Mouse (Mus musculus): ENCODE results near the gene Sult6b2. TPM values are rescaled to one million over a fixed set of nuclear protein-coding genes. Genes with fewer than 3 reads are reported as not detected.

Sult6b2 gene
- polyA plus RNA-seq, 1 experiment from 2014 or later, result not detected

DNA sequence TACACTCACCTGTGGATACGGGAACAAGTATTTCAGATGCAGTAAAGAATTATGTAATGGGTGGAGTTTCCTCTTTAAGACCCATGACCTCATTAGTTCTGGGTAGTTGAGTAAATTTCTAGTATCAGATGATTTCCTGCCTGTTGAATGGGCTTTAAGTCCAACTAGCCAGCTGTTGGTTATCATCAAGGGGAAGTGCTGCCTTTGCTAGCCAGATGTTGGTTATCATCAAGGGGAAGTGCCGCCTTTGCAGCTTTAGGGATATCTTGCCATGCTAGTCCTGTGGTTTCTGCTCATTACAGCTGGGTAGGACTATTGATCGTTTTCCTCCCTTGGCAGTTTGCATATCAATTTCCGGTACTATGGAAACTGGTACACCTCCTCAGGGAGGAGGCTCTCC, 2.0 kb upstream of the Sult6b2 start:
- WGBS, result 86% methylated on average over 4 of the region's 4 CpGs
- H3K9me3 ChIP-seq (replicated peaks), result no peaks in the 10 kb centered on the region
- no peak for ATAC-seq (ENCODE audit: low FRiP score)

DNA sequence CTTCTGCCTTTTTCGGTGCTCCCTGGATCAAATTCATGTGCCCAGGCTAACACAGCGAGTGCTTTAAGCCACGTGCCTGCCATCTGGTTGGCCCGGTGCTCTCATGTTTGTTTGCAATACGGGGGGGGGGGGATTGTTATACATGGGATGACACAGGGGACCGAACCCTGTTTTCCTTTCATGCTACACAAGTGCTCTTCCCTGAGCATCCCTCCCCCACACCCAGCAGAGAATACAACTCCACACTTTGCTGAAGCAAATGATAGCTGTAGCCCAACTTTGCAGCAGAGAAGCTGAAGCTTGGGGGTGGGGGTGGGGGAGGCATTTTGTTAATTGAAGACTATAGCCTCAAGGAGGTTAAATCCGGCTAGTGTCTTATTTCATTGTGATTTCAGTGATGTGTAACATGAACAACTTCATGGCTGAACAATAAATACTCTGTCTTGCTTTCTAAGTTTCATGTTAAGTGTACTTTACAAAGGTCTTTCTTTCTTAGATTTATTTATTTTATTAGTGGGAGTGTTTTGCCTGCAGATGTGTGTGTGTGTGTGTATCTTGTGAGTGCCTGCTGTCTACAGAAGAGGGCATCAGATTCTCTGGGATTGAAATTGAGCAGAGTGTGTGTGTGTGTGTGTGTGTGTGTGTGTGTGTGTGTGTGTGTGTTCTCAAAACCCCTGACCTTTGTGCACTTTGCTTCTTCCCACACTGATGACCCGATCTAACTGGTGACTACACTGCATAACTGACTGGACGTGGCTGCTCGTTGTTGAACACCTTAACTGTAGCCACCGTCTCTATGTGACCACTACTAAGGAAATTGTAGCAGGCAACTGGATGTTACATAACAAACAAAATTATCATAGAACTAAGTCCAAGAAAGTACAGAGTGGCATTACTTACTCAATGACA, 1.4 kb downstream of the Sult6b2 start:
- H3K4me2 ChIP-seq (replicated peaks), result no peak overlapping the region
- no peak overlapping the region for H3K27ac ChIP-seq
- 54% methylated on average over 11 of the region's 11 CpGs for WGBS
- H3K4me3 ChIP-seq, result no peak overlapping the region
- peaks cover 5% of the 10 kb centered on the region; the same call in 1 of the 2 replicates for H3K4me1 ChIP-seq
- ATAC-seq (ENCODE audit: low FRiP score), result no peak
- no peaks in the 10 kb centered on the region for H3K36me3 ChIP-seq
- H3K9me3 ChIP-seq (replicated peaks), result no peaks in the 10 kb centered on the region
- no peaks in the 10 kb centered on the region for H3K27me3 ChIP-seq
- no peak overlapping the region for H3K9ac ChIP-seq

More for the DNA sequence above, 2.0 kb upstream of the Sult6b2 start:
- no peak overlapping the region for H3K9ac ChIP-seq
- H3K27me3 ChIP-seq, result no peaks in the 10 kb centered on the region
- no peak overlapping the region for H3K4me2 ChIP-seq (replicated peaks)
- no peak overlapping the region for H3K4me3 ChIP-seq
- H3K27ac ChIP-seq, result no peak overlapping the region
- no peaks in the 10 kb centered on the region for H3K36me3 ChIP-seq
- peaks cover 5% of the 10 kb centered on the region; the same call in 1 of the 2 replicates for H3K4me1 ChIP-seq

DNA sequence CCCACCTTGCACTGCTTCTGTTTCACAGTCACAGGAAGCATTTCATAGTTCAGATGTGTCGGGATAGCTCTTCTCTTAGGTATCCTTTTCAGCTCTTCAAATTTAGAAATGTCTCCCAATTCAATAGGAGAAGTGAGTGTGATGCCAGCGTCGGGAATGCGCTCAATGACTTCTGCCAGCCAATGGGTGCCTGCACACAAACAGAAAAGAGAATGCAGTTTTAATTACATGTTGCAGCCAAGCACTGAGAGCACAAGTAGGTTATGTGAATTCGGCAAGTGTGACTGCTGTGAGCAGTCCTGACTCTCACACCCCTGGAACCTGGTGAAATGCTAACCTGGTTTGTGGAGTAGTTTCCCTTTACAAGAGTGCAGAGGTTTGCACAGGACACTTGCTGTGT, 2.6 kb downstream of the Sult6b2 start:
- no peak overlapping the region for H3K27ac ChIP-seq
- H3K36me3 ChIP-seq, result no peaks in the 10 kb centered on the region
- H3K4me2 ChIP-seq (replicated peaks), result no peak overlapping the region
- 86% methylated on average over 5 of the region's 5 CpGs for WGBS
- no peak overlapping the region for H3K9ac ChIP-seq
- H3K4me3 ChIP-seq, result no peak overlapping the region
- H3K27me3 ChIP-seq, result no peaks in the 10 kb centered on the region
- ATAC-seq (ENCODE audit: low FRiP score), result no peak
- H3K4me1 ChIP-seq, result peaks cover 5% of the 10 kb centered on the region; the same call in 1 of the 2 replicates
- no peaks in the 10 kb centered on the region for H3K9me3 ChIP-seq (replicated peaks)

DNA sequence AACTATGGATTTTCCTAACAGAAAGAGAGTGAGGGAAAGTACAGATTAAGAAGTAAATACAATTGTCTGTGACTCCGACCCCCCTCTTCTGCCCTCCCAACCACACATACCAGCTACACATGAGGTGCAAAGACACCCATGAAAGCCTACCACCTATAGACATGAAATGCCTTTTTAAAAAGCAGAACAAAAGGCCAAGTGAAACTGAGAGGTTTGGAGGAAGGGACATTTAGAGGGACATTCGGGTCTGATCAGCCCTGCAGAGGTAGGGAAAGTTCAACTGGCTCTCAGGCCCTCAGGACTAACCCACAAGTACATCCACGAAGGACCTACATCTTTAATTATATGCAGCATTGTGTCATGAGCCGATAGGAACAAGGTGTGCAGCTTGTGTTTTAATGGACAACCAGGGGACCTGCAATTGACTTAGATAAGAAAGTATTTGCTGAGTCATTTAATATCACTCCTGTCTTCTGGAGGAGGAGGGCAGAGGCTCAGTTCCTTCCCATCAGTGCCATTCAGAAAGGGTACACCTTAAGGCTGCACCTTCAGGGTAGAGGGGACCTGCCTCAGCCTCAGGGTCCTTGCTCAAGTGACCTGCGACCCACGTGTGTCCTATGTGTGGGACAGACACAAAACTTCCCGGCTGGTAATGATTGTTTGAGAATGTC, 4.5 kb downstream of the Sult6b2 start:
- 80% methylated on average over 7 of the region's 7 CpGs for WGBS

DNA sequence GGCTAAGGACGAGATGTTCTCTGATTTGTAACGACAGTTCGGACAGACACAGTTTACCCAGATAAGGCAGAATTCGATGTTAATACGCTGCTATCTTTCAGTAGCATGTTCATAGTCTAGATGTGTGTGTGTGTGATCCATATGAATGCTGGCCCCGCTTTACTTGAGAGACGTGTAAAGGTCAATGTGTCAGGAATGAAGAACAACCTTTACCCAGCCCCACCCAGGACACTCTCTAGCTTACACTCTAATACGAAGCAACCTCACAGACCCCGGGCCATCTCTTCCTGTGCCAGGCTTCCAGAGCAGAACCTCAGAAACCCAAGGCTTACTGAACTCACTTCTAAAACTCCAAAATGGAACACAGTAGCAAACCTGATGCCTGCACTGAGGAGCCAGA, 5.5 kb downstream of the Sult6b2 start:
- Histone ChIP-seq H3K4me1 (peaks cover 5% of the 10 kb centered on the region; the same call in 1 of the 2 replicates), H3K36me3 (no peaks in the 10 kb centered on the region), H3K27me3 (no peaks in the 10 kb centered on the region), H3K9ac (no peak overlapping the region), H3K4me3 (no peak overlapping the region), H3K27ac (no peak overlapping the region), H3K9me3 (replicated peaks) (no peaks in the 10 kb centered on the region), H3K4me2 (replicated peaks) (no peak overlapping the region)
- 66% methylated on average over 9 of the region's 9 CpGs for WGBS
- ATAC-seq (ENCODE audit: low FRiP score), result no peak

More for the DNA sequence above, 4.5 kb downstream of the Sult6b2 start:
- H3K4me2 ChIP-seq (replicated peaks), result no peak overlapping the region
- H3K4me1 ChIP-seq, result peaks cover 5% of the 10 kb centered on the region; the same call in 1 of the 2 replicates
- no peaks in the 10 kb centered on the region for H3K9me3 ChIP-seq (replicated peaks)
- H3K27ac ChIP-seq, result no peak overlapping the region
- H3K9ac ChIP-seq, result no peak overlapping the region
- no peaks in the 10 kb centered on the region for H3K27me3 ChIP-seq
- no peak for ATAC-seq (ENCODE audit: low FRiP score)
- H3K36me3 ChIP-seq, result no peaks in the 10 kb centered on the region
- no peak overlapping the region for H3K4me3 ChIP-seq

GRCm38 (mm10) chr6:142797996-142798395, 6.3 kb downstream of the Sult6b2 start:
- Histone ChIP-seq H3K4me1 (peaks cover 14% of the 10 kb centered on the region; the same call in 1 of the 2 replicates), H3K36me3 (no peaks in the 10 kb centered on the region), H3K9me3 (replicated peaks) (no peaks in the 10 kb centered on the region), H3K9ac (no peak overlapping the region), H3K4me2 (replicated peaks) (no peak overlapping the region), H3K4me3 (no peak overlapping the region), H3K27ac (no peak overlapping the region), H3K27me3 (no peaks in the 10 kb centered on the region)
- ATAC-seq (ENCODE audit: low FRiP score), result no peak
- WGBS, result 84% methylated on average over 1 of the region's 1 CpGs

DNA sequence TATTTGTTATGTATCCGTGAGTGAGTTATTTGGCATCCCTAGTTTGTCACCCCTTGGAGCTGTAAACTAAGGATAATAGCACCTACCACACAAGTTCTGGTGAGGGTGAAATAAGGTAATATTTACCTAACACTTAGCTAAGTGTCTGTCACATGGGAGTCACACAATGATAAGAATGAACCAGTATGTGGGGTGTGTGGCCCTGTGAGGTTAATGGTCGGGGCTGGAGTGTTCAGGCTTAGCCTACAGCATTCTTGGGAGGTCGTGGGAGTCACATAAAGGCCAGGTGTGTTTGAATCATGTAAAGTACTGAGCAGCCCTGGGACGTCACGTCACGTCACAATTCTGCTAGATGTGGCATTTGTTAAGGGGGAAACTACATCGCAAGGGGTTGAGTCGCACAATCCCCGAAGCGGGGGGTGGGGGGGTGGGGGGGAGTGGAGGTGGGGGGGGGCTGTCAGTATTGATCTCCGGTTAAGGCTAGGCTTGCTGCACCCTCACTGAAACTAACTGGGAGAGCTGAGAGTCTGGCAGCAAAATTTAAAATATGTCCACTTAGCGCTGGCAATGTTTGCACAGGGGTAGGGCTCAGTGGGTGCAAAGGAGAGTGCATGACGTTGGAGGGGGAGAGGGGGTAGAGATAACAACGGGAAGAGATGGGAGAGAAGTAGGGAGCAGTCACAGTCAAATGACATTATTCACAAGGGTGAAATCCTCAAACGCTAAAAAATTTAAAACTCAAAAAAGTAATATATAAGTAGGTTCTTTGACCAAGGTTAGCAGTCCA, 8.5 kb downstream of the Sult6b2 start:
- Histone ChIP-seq H3K9ac (no peak overlapping the region), H3K27me3 (no peaks in the 10 kb centered on the region), H3K4me3 (no peak overlapping the region), H3K36me3 (no peaks in the 10 kb centered on the region), H3K27ac (no peak overlapping the region), H3K4me1 (peaks cover 18% of the 10 kb centered on the region), H3K9me3 (replicated peaks) (no peaks in the 10 kb centered on the region), H3K4me2 (replicated peaks) (no peak overlapping the region)
- ATAC-seq (ENCODE audit: low FRiP score), result no peak
- WGBS, result 83% methylated on average over 15 of the region's 15 CpGs

DNA sequence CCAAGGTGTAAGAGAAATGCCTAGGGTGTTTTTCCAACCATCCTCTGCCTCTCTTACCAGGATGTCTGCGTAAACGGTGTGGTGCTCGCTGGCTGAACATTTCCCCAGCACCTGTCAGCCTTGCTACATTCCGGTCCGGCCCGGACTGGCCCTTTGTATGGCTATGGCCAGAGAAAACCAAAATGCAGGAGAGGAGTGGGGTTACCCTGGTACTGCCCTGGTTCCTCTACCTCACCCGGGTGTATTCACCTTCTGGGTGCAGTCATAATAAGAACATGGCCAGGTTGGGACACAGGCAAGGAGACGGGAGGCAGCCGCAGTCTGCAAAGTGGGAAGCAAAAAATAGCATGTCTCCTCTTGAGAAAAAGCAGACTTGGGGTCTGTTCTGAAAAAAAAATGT, 9.2 kb downstream of the Sult6b2 start:
- ATAC-seq (ENCODE audit: low FRiP score), result no peak

GRCm38 (mm10) chr6:142793468-142793867, 10.8 kb downstream of the Sult6b2 start:
- Histone ChIP-seq H3K27me3 (no peaks in the 10 kb centered on the region), H3K9ac (no peak overlapping the region), H3K4me3 (no peak overlapping the region), H3K9me3 (replicated peaks) (no peaks in the 10 kb centered on the region), H3K27ac (no peak overlapping the region), H3K4me2 (replicated peaks) (no peak overlapping the region), H3K4me1 (peaks cover 18% of the 10 kb centered on the region), H3K36me3 (no peaks in the 10 kb centered on the region)
- WGBS, result 22% methylated on average over 7 of the region's 7 CpGs
- ATAC-seq (ENCODE audit: low FRiP score), result peak; percentile 60

More for the DNA sequence above, 9.2 kb downstream of the Sult6b2 start:
- H3K9me3 ChIP-seq (replicated peaks), result no peaks in the 10 kb centered on the region
- no peak overlapping the region for H3K9ac ChIP-seq
- H3K4me3 ChIP-seq, result no peak overlapping the region
- H3K27ac ChIP-seq, result no peak overlapping the region
- peaks cover 18% of the 10 kb centered on the region for H3K4me1 ChIP-seq
- H3K36me3 ChIP-seq, result no peaks in the 10 kb centered on the region
- no peak overlapping the region for H3K4me2 ChIP-seq (replicated peaks)
- H3K27me3 ChIP-seq, result no peaks in the 10 kb centered on the region
- 93% methylated on average over 9 of the region's 9 CpGs for WGBS

DNA sequence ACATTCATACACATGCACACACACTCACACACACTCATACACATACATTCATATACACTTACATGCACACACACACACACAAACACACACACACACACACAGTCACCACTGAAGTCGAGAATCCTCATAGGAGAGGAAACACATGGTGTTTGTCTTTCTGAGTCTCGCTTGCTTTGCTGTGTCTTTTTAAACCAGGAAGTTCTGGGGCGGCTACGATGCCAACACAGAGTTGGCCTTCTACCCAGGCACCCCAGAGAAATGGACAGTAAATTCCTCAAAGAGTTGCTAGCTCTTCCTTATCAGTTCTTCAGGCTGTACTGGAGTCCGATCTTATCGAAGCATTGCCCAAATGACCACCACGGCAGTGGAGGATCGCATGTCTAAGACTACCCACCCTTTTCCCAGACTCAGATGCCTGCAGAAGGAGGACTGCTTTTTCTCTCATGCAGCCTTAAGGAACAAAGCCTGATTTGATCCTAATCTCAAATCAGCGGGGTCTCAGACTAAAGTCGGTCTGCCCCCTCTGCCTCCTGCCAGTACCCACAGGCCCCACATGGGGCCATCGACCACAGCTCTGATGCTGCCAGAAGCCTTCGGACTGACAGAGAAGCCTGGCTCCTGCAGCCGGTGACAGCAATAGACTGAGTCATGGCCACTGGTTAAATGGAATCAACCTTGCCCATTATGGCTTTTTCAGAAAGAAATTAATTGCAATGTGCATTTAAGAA, 11.9 kb downstream of the Sult6b2 start:
- H3K9me3 ChIP-seq (replicated peaks), result no peaks in the 10 kb centered on the region
- peaks cover 18% of the 10 kb centered on the region for H3K4me1 ChIP-seq
- H3K9ac ChIP-seq, result no peak overlapping the region
- H3K27me3 ChIP-seq, result no peaks in the 10 kb centered on the region
- 42% methylated on average over 13 of the region's 13 CpGs for WGBS
- no peak for ATAC-seq (ENCODE audit: low FRiP score)
- H3K4me2 ChIP-seq (replicated peaks), result peak overlapping the region; percentile 0; the same call in 1 of the 2 replicates
- H3K36me3 ChIP-seq, result no peaks in the 10 kb centered on the region
- H3K27ac ChIP-seq, result no peak overlapping the region
- H3K4me3 ChIP-seq, result no peak overlapping the region

GRCm38 (mm10) chr6:142789736-142790135, 14.6 kb downstream of the Sult6b2 start:
- no peak for ATAC-seq (ENCODE audit: low FRiP score)
- Histone ChIP-seq H3K27me3 (no peaks in the 10 kb centered on the region), H3K27ac (no peak overlapping the region), H3K9me3 (replicated peaks) (no peaks in the 10 kb centered on the region), H3K4me1 (peaks cover 18% of the 10 kb centered on the region), H3K4me2 (replicated peaks) (no peak overlapping the region), H3K36me3 (no peaks in the 10 kb centered on the region), H3K4me3 (no peak overlapping the region), H3K9ac (no peak overlapping the region)
- 95% methylated on average over 10 of the region's 10 CpGs for WGBS

All from hindbrain, embryonic 12.5 days (tissue).